Mouse (Mus musculus) layer of hippocampus, adult 8-10 months (tissue): ENCODE data around the gene Nat8f2. TPM values are rescaled to one million over a fixed set of nuclear protein-coding genes. Genes with fewer than 3 reads are reported as not detected.
A peak's percentile ranks its signal among the peaks of the same experiment; 100 is the strongest.
"Not testable (repeated sequence)": the region's sequence is repeated elsewhere in the genome, so short reads cannot be mapped to it uniquely, and the experiment has no call there.

ENCODE experiments used
- DNase-seq, 2 experiments: peaks; one replicate each; pipeline ENCODE4 v3.0.0; 2022; ENCODE audit warnings: low spot score in 2 of 2
- total RNA-seq, 4 experiments: library from RNA; stranded (reverse); gene quantifications; 2 replicates each; pipeline ENCODE4 v1.2.4; 2022

Gene Nat8f2
- total RNA-seq, 4 experiments from 2014 or later = 2.7 to 4.0 (median 3.3) TPM

GRCm38 (mm10) chr6:85864900-85865639 is 3.9 kb downstream of the Nat8f2 start:
- DNase-seq = peak; percentile 33 to 51

- no peak for DNase-seq
Measured at GRCm38 (mm10) chr6:85863840-85864239, 5.1 kb downstream of the Nat8f2 start.

- DNase-seq = no peak
Measured at GRCm38 (mm10) chr6:85863136-85863535, 5.8 kb downstream of the Nat8f2 start.

- DNase-seq = no peak
Measured at GRCm38 (mm10) chr6:85862565-85862964, 6.4 kb downstream of the Nat8f2 start.

GRCm38 (mm10) chr6:85861247-85861646 is 7.7 kb downstream of the Nat8f2 start:
- DNase-seq = no peak

GRCm38 (mm10) chr6:85856194-85856678 is 12.7 kb downstream of the Nat8f2 start:
- peak; percentile 86 to 93 for DNase-seq

GRCm38 (mm10) chr6:85853481-85853880 is 15.5 kb downstream of the Nat8f2 start:
- DNase-seq = no peak

- DNase-seq = no peak
Measured at GRCm38 (mm10) chr6:85851062-85851773, 17.7 kb downstream of the Nat8f2 start.

- no peak for DNase-seq
Measured at GRCm38 (mm10) chr6:85849240-85849639, 19.7 kb downstream of the Nat8f2 start.

GRCm38 (mm10) chr6:85848140-85848539 is 20.8 kb downstream of the Nat8f2 start:
- DNase-seq = no peak

GRCm38 (mm10) chr6:85846921-85847320 is 22.0 kb downstream of the Nat8f2 start:
- no peak for DNase-seq

GRCm38 (mm10) chr6:85843677-85844458 is 25.1 kb downstream of the Nat8f2 start:
- DNase-seq = not testable (repeated sequence)

- DNase-seq = peak; percentile 40 to 68
Measured at GRCm38 (mm10) chr6:85839982-85840381, 29.0 kb downstream of the Nat8f2 start.

- DNase-seq = no peak
Measured at GRCm38 (mm10) chr6:85838674-85839073, 30.3 kb downstream of the Nat8f2 start.

- peak; percentile 47 to 48 for DNase-seq
Measured at GRCm38 (mm10) chr6:85837307-85837706, 31.7 kb downstream of the Nat8f2 start.

GRCm38 (mm10) chr6:85836827-85837226 is 32.1 kb downstream of the Nat8f2 start:
- peak; percentile 43 to 56 for DNase-seq

GRCm38 (mm10) chr6:85836098-85836497 is 32.9 kb downstream of the Nat8f2 start:
- DNase-seq = not testable (repeated sequence)

GRCm38 (mm10) chr6:85835104-85835503 is 33.9 kb downstream of the Nat8f2 start:
- not testable (repeated sequence) for DNase-seq

- not testable (repeated sequence) for DNase-seq
Measured at GRCm38 (mm10) chr6:85834504-85835100, 34.4 kb downstream of the Nat8f2 start.

- no peak for DNase-seq
Measured at GRCm38 (mm10) chr6:85831796-85832321, 37.1 kb downstream of the Nat8f2 start, which contains the start of gene Nat8. TSS of gene Nat8 (minus strand) at chr6:85832082.

- DNase-seq = no peak
Measured at GRCm38 (mm10) chr6:85829462-85829861, 39.5 kb downstream of the Nat8f2 start.
